8 mouse cellular contexts compared by ENCODE assay signal in genomic region chr1:82291151-82291797, GRCm38 (mm10). TPM values are rescaled to one million over a fixed set of nuclear protein-coding genes. Genes with fewer than 3 reads are reported as not detected.
DNase-seq lines count a peak whose midpoint lies in the region; ATAC-seq lines count a peak whose summit lies in the region.

Gene Irs1 (minus strand): TSS chr1:82291416.

- peak; percentile 30; the same call in 1 of the 2 replicates for ATAC-seq in megakaryocyte, adult 5-6 weeks (ENCODE audit: poor library complexity, severe bottlenecking)

- DNase-seq in adrenal gland, adult 8-10 months, result peak; percentile 85
- DNase-seq in embryo, embryonic 10.5 days (ENCODE audit: low spot score), result peak; percentile 90
- DNase-seq in gastrocnemius, postnatal 25 days, result peak; percentile 91
- peak; percentile 22 for DNase-seq in induced T-regulatory cell, adult 2 months (ENCODE audit: low read depth)
- peak; percentile 78 to 87 for DNase-seq in left cerebral cortex, adult 9 months (ENCODE audit: low spot score in 2 of 2)
- peak; percentile 84 for DNase-seq in right cerebral cortex, postnatal 14 days
- no peak for DNase-seq in natural killer cell, adult 2 months (ENCODE audit: low spot score in 2 of 2)

RNA-seq across cellular contexts. Expression of gene Irs1, which starts in this region (rescaled TPM):
- 10 to 100 TPM in 3 of 4 experiments, 1 to 10 TPM in 1; 7.9 to 17.1 (median 13.2) TPM for total RNA-seq in adrenal gland, adult 8-10 months (2022)
- 10 to 100 TPM; 55.0 to 69.2 TPM for total RNA-seq in gastrocnemius, postnatal 25 days (2021)
- total RNA-seq in megakaryocyte, adult 5-6 weeks (2015), result 0.02 and 0.07 TPM in 2 replicates
- total RNA-seq in megakaryocyte, adult 5-6 weeks (2017), result 0.16 TPM in 1 of 2 replicates, not detected in the other

Comparison
In these comparisons a context has a peak if more than half of its experiments do, and no peak if none do; other contexts are left out.
1. RNA of gene Irs1 (total RNA-seq): 55.0 to 69.2 TPM in gastrocnemius, postnatal 25 days and 7.9 to 17.1 TPM in adrenal gland, adult 8-10 months; 0.02 to 0.16 TPM in megakaryocyte, adult 5-6 weeks; every median in the first group is over 4 times any median in the second.
2. Peak in ATAC-seq in megakaryocyte, adult 5-6 weeks; RNA of the gene not detected or under 1 TPM.
3. DNase-seq: peak in adrenal gland, adult 8-10 months (single experiment), embryo, embryonic 10.5 days (single experiment), gastrocnemius, postnatal 25 days (single experiment), induced T-regulatory cell, adult 2 months (single experiment), left cerebral cortex, adult 9 months (2 of 2) and right cerebral cortex, postnatal 14 days (single experiment); none in natural killer cell, adult 2 months (0 of 2).